Mouse (Mus musculus): Measurements from ENCODE around the gene Ggta1. TPM values are rescaled to one million over a fixed set of nuclear protein-coding genes. Genes with fewer than 3 reads are reported as not detected.
"Not testable (repeated sequence)": the region's sequence is repeated elsewhere in the genome, so short reads cannot be mapped to it uniquely, and the experiment has no call there.

The Ggta1 gene
- total and polyA plus RNA-seq, 3 experiments = 40.5 to 55.8 (median 46.9) TPM

DNA sequence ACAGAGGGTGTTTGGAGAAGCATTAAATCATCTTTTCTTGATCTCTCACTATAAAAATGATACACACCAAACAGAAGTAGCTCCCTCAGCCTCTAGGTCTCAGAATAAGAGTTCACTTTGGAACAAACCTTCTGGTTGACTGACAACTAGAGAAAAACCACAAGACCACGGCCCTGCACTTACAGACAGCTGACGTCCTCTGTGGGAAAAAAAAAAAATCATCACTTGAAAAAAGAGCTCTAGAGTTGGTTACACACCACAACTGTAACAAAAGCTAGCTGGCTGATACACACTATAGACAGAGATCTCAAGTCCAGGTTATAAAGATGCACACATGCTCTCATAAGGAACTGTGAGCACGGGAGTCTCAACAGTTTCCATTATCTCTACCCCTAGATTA, 9.3 kb downstream of the Ggta1 start (continued):
- TF ChIP-seq EP300 (IDR thresholded peaks at IDR 0.05; ENCODE audit: low read length) (0 out of 2 replicates have a peak, but pooled peaks have one; percentile 31), MAFK (IDR thresholded peaks at IDR 0.05; ENCODE audit: insufficient replicate concordance, low read length) (no peak), ELF1 (IDR thresholded peaks at IDR 0.05; ENCODE audit: low read depth, low read length) (no peak), USF2 (conservative IDR thresholded peaks at IDR 0.05; ENCODE audit: low read depth, low read length) (no peak)

DNA sequence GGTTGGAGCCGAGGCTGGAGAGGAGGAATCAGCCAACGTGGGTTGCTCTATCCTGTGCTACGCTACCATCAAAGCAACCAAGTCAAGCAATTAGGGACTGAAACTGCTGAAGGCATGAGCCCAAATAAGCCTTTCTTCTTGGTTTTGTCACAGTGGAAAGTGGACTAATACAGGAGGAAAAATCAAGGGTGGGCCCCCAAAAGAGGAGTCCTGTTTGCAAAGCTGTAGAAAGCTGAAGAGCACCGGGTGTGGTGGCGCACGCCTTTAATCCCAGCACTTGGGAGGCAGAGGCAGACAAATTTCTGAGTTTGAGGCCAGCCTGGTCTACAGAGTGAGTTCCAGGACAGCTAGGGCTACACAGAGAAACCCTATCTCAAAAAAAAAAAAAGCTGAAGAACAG, 10.3 kb downstream of the Ggta1 start:
- H3K4me3 ChIP-seq (replicated peaks in 1 of 3; ENCODE audit: low read depth in 2 of 3, low read length in 2 of 3, poor library complexity in 1 of 3); in situ Hi-C loops (cut with MboI; ENCODE audit: low pct_ligation_motif_present, low pct_unique_long_range_greater_than_20kb, low sequenced_read_pairs); DNase-seq (ENCODE audit: extremely low read depth); H3K4me2 ChIP-seq (ENCODE audit: insufficient read depth, low read depth, poor library complexity, severe bottlenecking); dilution Hi-C loops (cut with MboI; ENCODE audit: extremely low pct_ligation_motif_present, extremely low pct_unique_long_range_greater_than_20kb, low sequenced_read_pairs); H3K9me3 ChIP-seq (replicated peaks; ENCODE audit: low read length); H3K27me3 ChIP-seq (replicated peaks); H3K9ac ChIP-seq (ENCODE audit: insufficient read depth, low read depth): not testable (repeated sequence)
- Histone ChIP-seq H3K27ac (ENCODE audit: insufficient read depth, low read depth) (peak overlapping the region; percentile 43; the same call in 1 of the 2 replicates), H3K4me1 (ENCODE audit: control insufficient read depth in 1 of 2, insufficient read depth in 2 of 2) (peaks cover 49 to 71% of the 10 kb centered on the region in 2 experiments), H3K36me3 (replicated peaks in 1 of 2; ENCODE audit: control insufficient read depth in 1 of 2, insufficient read depth in 1 of 2, low read length in 1 of 2) (peaks cover 0 to 25% of the 10 kb centered on the region in 2 experiments), H3K79me2 (replicated peaks; ENCODE audit: control insufficient read depth, extremely low read depth, insufficient read depth, poor library complexity, severe bottlenecking) (peaks cover 76% of the 10 kb centered on the region)

DNA sequence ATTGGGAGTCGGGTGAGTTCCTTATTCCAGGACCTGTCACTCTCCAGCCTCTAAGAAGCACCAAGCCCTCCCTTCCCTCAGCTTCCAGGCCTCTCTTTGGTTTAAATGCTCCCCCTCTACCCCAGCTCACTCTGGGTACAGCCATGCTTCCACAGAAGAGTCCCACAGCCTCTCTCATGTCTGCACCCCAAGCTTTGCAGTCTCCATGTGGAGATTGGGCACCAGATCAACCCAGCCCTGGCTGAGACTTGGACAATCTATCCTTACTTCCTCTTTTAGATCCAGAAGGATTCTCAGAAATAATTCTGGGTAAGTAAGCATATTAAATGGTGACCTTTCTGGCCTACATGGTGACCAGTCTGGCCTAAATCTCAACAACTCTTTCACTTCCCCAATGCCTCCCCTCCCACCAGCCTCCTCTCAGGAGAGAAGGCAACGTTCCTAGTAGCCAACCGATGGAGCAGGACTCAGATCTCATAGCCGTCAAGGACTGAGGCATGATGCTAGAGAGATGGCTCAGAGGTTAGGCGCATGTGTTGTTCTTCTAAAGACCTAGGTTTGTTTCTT, 11.5 kb downstream of the Ggta1 start:
- TF ChIP-seq ZNF384 (IDR thresholded peaks at IDR 0.05; ENCODE audit: low read depth, low read length) (no peak), USF2 (conservative IDR thresholded peaks at IDR 0.05; ENCODE audit: low read depth, low read length) (no peak), NRF1 (IDR thresholded peaks at IDR 0.05; ENCODE audit: low read depth, low read length) (no peak), E2F4 (IDR thresholded peaks at IDR 0.05; ENCODE audit: insufficient replicate concordance, low read depth, low read length) (no peak), POLR2A (IDR thresholded peaks at IDR 0.05; ENCODE audit: low read depth, low read length) (no peak), ETS1 (conservative IDR thresholded peaks at IDR 0.05; ENCODE audit: low read depth, low read length) (no peak), NELFE (IDR thresholded peaks at IDR 0.05; ENCODE audit: low read depth, low read length) (no peak), UBTF (IDR thresholded peaks at IDR 0.05; ENCODE audit: low read depth, low read length) (no peak), PAX5 (IDR thresholded peaks at IDR 0.05; ENCODE audit: low read length) (no peak), ZMIZ1 (IDR thresholded peaks at IDR 0.05; ENCODE audit: low read depth, low read length) (no peak), CHD2 (IDR thresholded peaks at IDR 0.05; ENCODE audit: low read length) (no peak), RCOR1 (conservative IDR thresholded peaks at IDR 0.05; ENCODE audit: low read depth, low read length) (no peak), POLR2AphosphoS2 (IDR thresholded peaks at IDR 0.05; ENCODE audit: low read depth, low read length) (no peak), HCFC1 (IDR thresholded peaks at IDR 0.05; ENCODE audit: low read depth, low read length) (no peak), SIN3A (IDR thresholded peaks at IDR 0.05; ENCODE audit: low read length) (peak; percentile 32; the same call in 1 of the 2 replicates), BHLHE40 (IDR thresholded peaks at IDR 0.05; ENCODE audit: low read depth, low read length) (no peak), EP300 (IDR thresholded peaks at IDR 0.05; ENCODE audit: low read length) (peak; percentile 27; the same call in 1 of the 2 replicates), ELF1 (IDR thresholded peaks at IDR 0.05; ENCODE audit: low read depth, low read length) (no peak), RAD21 (IDR thresholded peaks at IDR 0.05; ENCODE audit: low read depth, low read length) (no peak), MAFK (IDR thresholded peaks at IDR 0.05; ENCODE audit: insufficient replicate concordance, low read length) (no peak), IRF4 (IDR thresholded peaks at IDR 0.05; ENCODE audit: low read depth, low read length) (peak; percentile 55; the same call in 1 of the 2 replicates)
- Histone ChIP-seq H3K27ac (ENCODE audit: insufficient read depth, low read depth) (peak overlapping the region; percentile 22), H3K4me1 (ENCODE audit: control insufficient read depth in 1 of 2, insufficient read depth in 2 of 2) (peaks cover 50 to 73% of the 10 kb centered on the region in 2 experiments), H3K4me3 (replicated peaks in 1 of 3; ENCODE audit: low read depth in 2 of 3, low read length in 2 of 3, poor library complexity in 1 of 3) (peak overlapping the region in 1 of 3 experiments; percentile 9), H3K9ac (ENCODE audit: insufficient read depth, low read depth) (peak overlapping the region; percentile 40; the same call in 1 of the 2 replicates), H3K36me3 (replicated peaks in 1 of 2; ENCODE audit: control insufficient read depth in 1 of 2, insufficient read depth in 1 of 2, low read length in 1 of 2) (peaks cover 0 to 19% of the 10 kb centered on the region in 2 experiments), H3K79me2 (replicated peaks; ENCODE audit: control insufficient read depth, extremely low read depth, insufficient read depth, poor library complexity, severe bottlenecking) (peaks cover 66% of the 10 kb centered on the region), H3K4me2 (ENCODE audit: insufficient read depth, low read depth, poor library complexity, severe bottlenecking) (peak overlapping the region; percentile 23), H3K9me3 (replicated peaks; ENCODE audit: low read length) (no peaks in the 10 kb centered on the region), H3K27me3 (replicated peaks) (no peaks in the 10 kb centered on the region)
- dilution Hi-C loops (cut with MboI; ENCODE audit: extremely low pct_ligation_motif_present, extremely low pct_unique_long_range_greater_than_20kb, low sequenced_read_pairs) = no loop called here
- no peak for DNase-seq (ENCODE audit: extremely low read depth)
- in situ Hi-C loops (cut with MboI; ENCODE audit: low pct_ligation_motif_present, low pct_unique_long_range_greater_than_20kb, low sequenced_read_pairs) = no loop called here

Measured in CH12.LX (cell line).